Comparison of ENCODE assay signal across 18 mouse cellular contexts in the genomic region with DNA sequence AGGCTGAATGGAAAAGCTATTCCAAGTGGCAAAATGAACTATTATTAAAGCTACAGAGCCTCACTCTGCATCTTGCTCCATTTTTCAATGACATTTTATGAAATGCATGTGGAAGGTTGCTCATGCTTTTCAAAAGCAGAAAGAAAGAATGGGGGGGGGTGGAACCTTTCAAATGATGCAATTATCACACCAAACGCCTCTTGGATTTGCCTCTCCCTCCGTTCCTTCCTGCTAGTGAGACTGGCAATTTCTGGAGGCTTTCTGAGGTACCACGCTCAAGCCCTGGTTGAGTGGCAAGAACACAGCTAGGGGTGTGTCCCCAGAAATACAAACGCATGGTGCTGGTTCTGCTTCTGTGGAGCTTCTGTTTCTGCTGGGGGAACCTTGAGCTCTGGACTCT.
DNase-seq lines count a peak whose midpoint lies in the region; ATAC-seq and TF ChIP-seq lines count a peak whose summit lies in the region.
"Had no signal": no experiment of that assay in that cellular context is flagged by ENCODE, and none has a peak within 500 bp of the region (broad histone marks: within the 10 kb centered on the region; RNA-seq: fewer than 3 reads in every experiment).

No protein-coding gene starts in this region.

- DNase-seq in forebrain, postnatal 0 days: no peak
- no peak for DNase-seq in midbrain, embryonic 10.5 days (ENCODE audit: low spot score)
- DNase-seq in induced T-regulatory cell, adult 2 months (ENCODE audit: low read depth): peak; percentile 43
- DNase-seq in left cerebral cortex, adult 2 months (ENCODE audit: extremely low spot score in 1 of 2, low spot score in 2 of 2): no peak
- no peak for DNase-seq in adrenal gland, adult 18-20 months (ENCODE audit: low spot score in 2 of 2)
- DNase-seq: cerebellum, adult 11-12 months; gastrocnemius, postnatal 10 days; heart, postnatal 36 days; layer of hippocampus, adult 9-11 months; lung, embryonic 14.5 days; spleen, adult 18-20 months; thymus, postnatal 14 days had no signal

- peak overlapping the region; percentile 50; the same call in 1 of the 2 replicates for H3K27ac ChIP-seq in forebrain, postnatal 0 days (ENCODE audit: low read depth, low read length)
- H3K27ac ChIP-seq in forebrain, embryonic 12.5 days: no peak overlapping the region
- 0 out of 2 replicates have a peak overlapping the region, but pooled peaks have one; percentile 20 for H3K27ac ChIP-seq in midbrain, embryonic 15.5 days
- H3K27ac ChIP-seq in midbrain, embryonic 10.5 days (replicated peaks): no peak overlapping the region
- H3K27ac ChIP-seq in stomach, embryonic 16.5 days (ENCODE audit: low read length): 0 out of 2 replicates have a peak overlapping the region, but pooled peaks have one; percentile 8
- no peak overlapping the region for H3K27ac ChIP-seq in left cerebral cortex, adult 2 months
- H3K27ac ChIP-seq: forebrain, embryonic 13.5 days had no signal

- H3K4me1 ChIP-seq in forebrain, postnatal 0 days (ENCODE audit: insufficient read depth): peaks cover 22% of the 10 kb centered on the region
- peaks cover 9% of the 10 kb centered on the region for H3K4me1 ChIP-seq in forebrain, embryonic 12.5 days
- H3K4me1 ChIP-seq in midbrain, embryonic 15.5 days: peaks cover 16% of the 10 kb centered on the region
- peaks cover 36% of the 10 kb centered on the region for H3K4me1 ChIP-seq in midbrain, embryonic 10.5 days
- H3K4me1 ChIP-seq in stomach, embryonic 16.5 days (ENCODE audit: control insufficient read depth, insufficient read depth, low read length): peaks cover 31% of the 10 kb centered on the region

- WGBS in forebrain, postnatal 0 days: 50% methylated on average over 4 of the region's 4 CpGs
- WGBS in forebrain, embryonic 12.5 days: 71% methylated on average over 4 of the region's 4 CpGs
- 74% methylated on average over 4 of the region's 4 CpGs for WGBS in midbrain, embryonic 15.5 days
- WGBS in midbrain, embryonic 10.5 days: 81% methylated on average over 4 of the region's 4 CpGs
- WGBS in stomach, embryonic 16.5 days: 54% methylated on average over 4 of the region's 4 CpGs

- H3K4me3 ChIP-seq in forebrain, postnatal 0 days (ENCODE audit: low read depth, low read length): no peak overlapping the region
- no peak overlapping the region for H3K4me3 ChIP-seq in forebrain, embryonic 12.5 days (replicated peaks)
- no peak overlapping the region for H3K4me3 ChIP-seq in midbrain, embryonic 15.5 days
- no peak overlapping the region for H3K4me3 ChIP-seq in midbrain, embryonic 10.5 days
- H3K4me3 ChIP-seq in stomach, embryonic 16.5 days (replicated peaks; ENCODE audit: low read length): no peak overlapping the region
- no peak overlapping the region for H3K4me3 ChIP-seq in left cerebral cortex, adult 2 months
- H3K4me3 ChIP-seq: forebrain, embryonic 13.5 days; myocyte; stomach, embryonic 15.5 days had no signal

- no peaks in the 10 kb centered on the region for H3K9me3 ChIP-seq in forebrain, postnatal 0 days (ENCODE audit: low read length)
- no peaks in the 10 kb centered on the region for H3K9me3 ChIP-seq in forebrain, embryonic 12.5 days
- no peaks in the 10 kb centered on the region for H3K9me3 ChIP-seq in midbrain, embryonic 15.5 days
- H3K9me3 ChIP-seq in midbrain, embryonic 10.5 days (replicated peaks): no peaks in the 10 kb centered on the region
- no peaks in the 10 kb centered on the region for H3K9me3 ChIP-seq in stomach, embryonic 16.5 days (replicated peaks; ENCODE audit: control insufficient read depth, low read length)
- H3K9me3 ChIP-seq: forebrain, embryonic 13.5 days; stomach, embryonic 15.5 days had no signal

- H3K9ac ChIP-seq in forebrain, postnatal 0 days: no peak overlapping the region
- H3K9ac ChIP-seq in forebrain, embryonic 12.5 days: no peak overlapping the region
- no peak overlapping the region for H3K9ac ChIP-seq in midbrain, embryonic 15.5 days
- H3K9ac ChIP-seq in stomach, embryonic 16.5 days (ENCODE audit: low read length): no peak overlapping the region
- H3K9ac ChIP-seq: forebrain, embryonic 13.5 days; lung, embryonic 14.5 days; stomach, embryonic 15.5 days had no signal

- H3K27me3 ChIP-seq in forebrain, postnatal 0 days (ENCODE audit: insufficient read depth, low read length): no peaks in the 10 kb centered on the region
- H3K27me3 ChIP-seq in forebrain, embryonic 12.5 days: no peaks in the 10 kb centered on the region
- no peaks in the 10 kb centered on the region for H3K27me3 ChIP-seq in midbrain, embryonic 15.5 days (replicated peaks)
- no peaks in the 10 kb centered on the region for H3K27me3 ChIP-seq in midbrain, embryonic 10.5 days (ENCODE audit: low read depth, poor library complexity, severe bottlenecking)
- no peaks in the 10 kb centered on the region for H3K27me3 ChIP-seq in stomach, embryonic 16.5 days (ENCODE audit: control insufficient read depth, insufficient read depth, low read length)
- H3K27me3 ChIP-seq: forebrain, embryonic 13.5 days; stomach, embryonic 15.5 days had no signal

- peak; percentile 40; the same call in 1 of the 2 replicates for ATAC-seq in forebrain, postnatal 0 days
- no peak for ATAC-seq in forebrain, embryonic 12.5 days (ENCODE audit: low FRiP score)
- no peak for ATAC-seq in midbrain, embryonic 15.5 days (replicated peaks)
- ATAC-seq in stomach, embryonic 16.5 days (ENCODE audit: insufficient read depth, low FRiP score): no peak
- ATAC-seq: forebrain, embryonic 13.5 days had no signal

- peaks cover 3% of the 10 kb centered on the region; the same call in 1 of the 2 replicates for H3K36me3 ChIP-seq in forebrain, postnatal 0 days (ENCODE audit: insufficient read depth)
- H3K36me3 ChIP-seq in forebrain, embryonic 12.5 days (replicated peaks): no peaks in the 10 kb centered on the region
- H3K36me3 ChIP-seq in midbrain, embryonic 15.5 days (replicated peaks): no peaks in the 10 kb centered on the region
- H3K36me3 ChIP-seq in midbrain, embryonic 10.5 days: no peaks in the 10 kb centered on the region
- H3K36me3 ChIP-seq in stomach, embryonic 16.5 days (ENCODE audit: control insufficient read depth, insufficient read depth, low read length): no peaks in the 10 kb centered on the region
- H3K36me3 ChIP-seq: stomach, embryonic 15.5 days had no signal

- no peak for TF ChIP-seq CTCF in forebrain, postnatal 0 days (IDR thresholded peaks at IDR 0.05; ENCODE audit: low read depth)
- TF ChIP-seq CTCF in left cerebral cortex, adult 2 months (IDR thresholded peaks at IDR 0.05): no peak

- no peak overlapping the region for H3K4me2 ChIP-seq in forebrain, postnatal 0 days (ENCODE audit: low read depth)
- H3K4me2 ChIP-seq in forebrain, embryonic 12.5 days: no peak overlapping the region
- H3K4me2 ChIP-seq in midbrain, embryonic 15.5 days: no peak overlapping the region
- no peak overlapping the region for H3K4me2 ChIP-seq in stomach, embryonic 16.5 days (ENCODE audit: low read depth, low read length)
- H3K4me2 ChIP-seq: forebrain, embryonic 13.5 days; lung, embryonic 14.5 days; stomach, embryonic 15.5 days had no signal

- intact Hi-C loops in left cerebral cortex, adult 2 months (cut with DNase I): no loop called here

Comparison
In these comparisons a context has a peak if more than half of its experiments do, and no peak if none do; other contexts are left out.
1. H3K27ac ChIP-seq: peak in forebrain, postnatal 0 days (single experiment), midbrain, embryonic 15.5 days (single experiment) and stomach, embryonic 16.5 days (single experiment); none in forebrain, embryonic 12.5 days (single experiment), midbrain, embryonic 10.5 days (single experiment) and left cerebral cortex, adult 2 months (single experiment).